Mouse (Mus musculus) small intestine, adult 2 months (tissue): ENCODE data around the gene Ric8a. TPM values are rescaled to one million over a fixed set of nuclear protein-coding genes. Genes with fewer than 3 reads are reported as not detected.
"Not testable (repeated sequence)": the region's sequence is repeated elsewhere in the genome, so short reads cannot be mapped to it uniquely, and the experiment has no call there.

Experiments
- H3K27ac ChIP-seq: fragments of 200-500 bp; 2 replicates; pipeline ENCODE4 v1.5.1; 2012; ENCODE audit warnings: low read depth, low read length, control low read depth, inconsistent platforms; ENCODE audit not compliant: insufficient read depth
- H3K27me3 ChIP-seq: fragments of 200-500 bp; 2 replicates; pipeline ENCODE4 v1.6.1; 2012; ENCODE audit warnings: mild to moderate bottlenecking, moderate library complexity, low read length, inconsistent platforms; ENCODE audit not compliant: control insufficient read depth, insufficient read depth
- H3K36me3 ChIP-seq: fragments of 200-500 bp; 2 replicates; pipeline ENCODE4 v1.6.1; 2012; ENCODE audit warnings: mild to moderate bottlenecking, low read length, control low read depth, inconsistent platforms; ENCODE audit not compliant: control insufficient read depth, insufficient read depth
- H3K4me1 ChIP-seq: fragments of 200-500 bp; 2 replicates; pipeline ENCODE4 v1.6.1; 2012; ENCODE audit warnings: low read length, inconsistent platforms, mixed read lengths; ENCODE audit not compliant: control insufficient read depth, insufficient read depth, insufficient read length
- H3K4me3 ChIP-seq: fragments of 200-500 bp; 2 replicates; pipeline ENCODE4 v1.5.1; 2012; ENCODE audit warnings: low read depth, mild to moderate bottlenecking, control low read depth, inconsistent platforms, low read length, moderate library complexity
- CTCF ChIP-seq: fragments of 200-500 bp; IDR thresholded peaks from 2 replicates; pipeline ENCODE4 v1.5.1; 2012; ENCODE audit warnings: low read depth, mild to moderate bottlenecking, control low read depth, inconsistent platforms, low read length, moderate library complexity, mixed read lengths; ENCODE audit not compliant: insufficient replicate concordance, insufficient read length; ENCODE audit errors: extremely low read depth
- POLR2A ChIP-seq: fragments of 200-500 bp; IDR thresholded peaks from 2 replicates; pipeline ENCODE4 v1.6.1; 2012; ENCODE audit warnings: low read depth, mild to moderate bottlenecking, control low read depth, inconsistent platforms, low read length, moderate library complexity
- WGBS: fragments of 180-500 bp; shearing (Covaris S2); methylation state at CpG from one replicate; pipeline ENCODE4 v1.1.7; 2018; 5-methylcytosine and 5-hydroxymethylcytosine counted together
- polyA plus RNA-seq: library from polyadenylated mRNA; depleted of rRNA; stranded (reverse); fragments of >200 nt; gene quantifications from 2 replicates; pipeline ENCODE4 v1.2.3, GENCODE M21; 2012

Gene Ric8a
- polyA plus RNA-seq, 1 experiment: 95.5 TPM

DNA sequence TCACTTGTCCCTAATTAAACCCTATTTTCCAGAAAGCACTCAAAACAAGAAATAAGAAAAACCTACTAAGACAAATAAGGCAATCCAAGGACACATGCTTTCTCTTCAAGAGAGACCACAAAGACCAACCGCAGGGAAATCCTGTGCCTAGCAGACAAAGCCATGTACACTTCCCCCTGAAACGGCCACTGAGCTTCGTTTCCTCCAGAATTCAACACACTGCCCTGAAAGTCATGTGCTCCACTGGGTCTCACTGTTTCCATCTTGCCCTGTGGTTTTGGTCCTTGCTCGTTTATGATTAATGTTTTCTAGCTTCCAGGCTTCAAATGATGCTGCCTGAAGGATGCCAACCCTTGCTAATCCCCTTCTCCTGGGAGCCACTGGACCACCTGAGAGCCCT is 17.5 kb downstream of the Ric8a start:
- WGBS: 79% methylated on average over 4 of the region's 4 CpGs
- TF ChIP-seq POLR2A (no peak), CTCF (no peak)
- no peak overlapping the region for H3K27ac ChIP-seq
- H3K36me3 ChIP-seq: peaks cover 30% of the 10 kb centered on the region
- H3K4me1 ChIP-seq: no peaks in the 10 kb centered on the region; the same call in 1 of the 2 replicates
- no peak overlapping the region for H3K4me3 ChIP-seq
- H3K27me3 ChIP-seq: no peaks in the 10 kb centered on the region

DNA sequence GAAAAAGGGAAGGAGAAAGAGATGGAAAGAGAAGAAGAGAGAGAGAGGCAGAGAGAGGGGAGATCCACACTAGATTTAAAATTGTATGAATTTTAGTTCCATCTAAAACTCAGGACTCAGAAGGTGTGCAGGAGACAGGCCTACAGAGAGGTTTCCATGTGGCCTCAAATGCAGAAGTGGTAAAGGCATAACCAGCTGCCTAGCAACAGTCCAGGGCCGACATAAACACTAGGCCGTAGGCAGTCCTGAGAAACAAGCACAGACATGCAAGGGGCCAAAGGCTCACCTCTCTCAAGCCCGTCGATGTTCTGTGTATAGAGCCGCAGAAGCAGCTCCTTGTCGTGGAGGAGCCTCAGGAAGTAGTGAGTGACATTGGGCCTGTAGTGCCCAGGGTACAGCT is 20.6 kb downstream of the Ric8a start:
- no peak for TF ChIP-seq CTCF
- H3K27ac ChIP-seq: no peak overlapping the region
- no peaks in the 10 kb centered on the region for H3K27me3 ChIP-seq
- H3K4me3 ChIP-seq: no peak overlapping the region
- WGBS: 83% methylated on average over 6 of the region's 6 CpGs
- peaks cover 20% of the 10 kb centered on the region for H3K36me3 ChIP-seq
- no peaks in the 10 kb centered on the region; the same call in 1 of the 2 replicates for H3K4me1 ChIP-seq

DNA sequence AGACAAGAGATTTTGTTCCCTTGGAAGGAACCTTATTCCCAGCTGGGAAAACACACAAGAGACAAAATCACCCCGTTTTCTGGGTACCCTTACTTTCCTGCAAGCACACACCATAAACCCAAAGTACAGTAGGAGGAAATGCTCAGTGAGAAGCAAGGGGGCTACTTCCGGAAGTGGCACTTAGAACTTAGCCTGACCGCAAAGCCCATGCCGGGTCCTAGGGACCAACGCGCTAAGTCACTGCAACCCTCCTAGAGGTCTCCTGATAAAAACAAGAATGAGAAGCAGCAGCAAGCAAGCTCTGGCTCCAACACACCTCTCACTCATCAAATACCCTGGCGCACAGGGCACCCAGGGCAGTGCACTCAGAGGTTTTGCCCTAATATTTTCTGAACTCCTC is 22.6 kb downstream of the Ric8a start:
- WGBS: 75% methylated on average over 7 of the region's 7 CpGs
- Histone ChIP-seq H3K4me3 (no peak overlapping the region), H3K27me3 (no peaks in the 10 kb centered on the region), H3K36me3 (peaks cover 17% of the 10 kb centered on the region), H3K27ac (no peak overlapping the region), H3K4me1 (peaks cover 2% of the 10 kb centered on the region; the same call in 1 of the 2 replicates)
- TF ChIP-seq CTCF (no peak), POLR2A (no peak)

DNA sequence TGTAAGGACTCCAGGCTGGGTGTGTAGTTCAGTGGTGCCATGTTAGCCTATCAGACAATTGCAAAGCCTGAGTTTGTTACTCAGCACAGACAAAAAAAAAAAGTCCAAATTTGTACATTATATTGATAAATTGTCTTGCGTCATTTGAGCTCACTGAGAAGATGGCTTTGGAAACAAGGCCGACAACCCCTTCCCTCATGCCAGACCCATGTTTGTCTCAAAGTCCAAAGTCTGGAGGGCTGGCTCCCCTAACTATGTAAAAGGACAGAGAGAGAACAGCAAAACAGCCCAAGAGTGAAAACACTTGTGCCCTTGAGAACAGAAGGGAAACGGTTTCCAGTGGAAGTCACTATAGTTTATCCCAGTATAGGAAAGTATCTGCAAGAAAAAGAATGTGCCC is 23.7 kb downstream of the Ric8a start:
- WGBS: 45% methylated on average over 3 of the region's 3 CpGs
- Histone ChIP-seq H3K4me3 (no peak overlapping the region), H3K27ac (no peak overlapping the region), H3K36me3 (peaks cover 15% of the 10 kb centered on the region), H3K4me1 (peaks cover 2% of the 10 kb centered on the region; the same call in 1 of the 2 replicates), H3K27me3 (no peaks in the 10 kb centered on the region)
- no peak for TF ChIP-seq POLR2A
- TF ChIP-seq CTCF: no peak

DNA sequence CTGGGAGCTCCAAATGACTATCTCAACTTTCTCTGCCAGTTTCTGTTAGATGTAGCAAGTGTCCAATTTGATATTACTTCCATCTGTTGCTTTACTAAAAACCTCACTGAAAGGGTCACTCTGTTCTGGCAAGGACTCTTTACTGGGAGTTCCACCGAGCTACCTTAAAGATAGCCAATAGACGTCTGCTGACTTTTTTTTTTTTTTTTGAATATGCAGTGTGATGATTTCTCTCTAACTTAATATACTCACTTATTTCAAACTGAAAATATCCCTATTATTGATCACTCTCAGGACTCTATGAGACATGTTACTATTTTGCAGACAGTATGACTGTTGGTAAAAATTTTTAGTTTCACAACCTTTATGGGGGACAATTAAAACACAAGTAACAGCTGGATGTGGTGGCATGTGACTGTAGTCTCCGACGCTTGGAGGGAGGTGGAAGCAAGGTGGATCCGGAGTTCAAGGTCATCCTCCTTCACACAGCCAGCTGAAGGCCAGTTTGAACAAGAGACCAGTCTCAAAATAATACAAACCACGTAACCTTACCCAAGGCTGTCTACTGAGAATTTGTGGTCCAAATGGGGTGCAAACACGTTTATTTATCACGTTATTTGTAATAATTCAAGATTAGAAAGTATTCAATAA is 24.2 kb downstream of the Ric8a start:
- no peaks in the 10 kb centered on the region for H3K27me3 ChIP-seq

DNA sequence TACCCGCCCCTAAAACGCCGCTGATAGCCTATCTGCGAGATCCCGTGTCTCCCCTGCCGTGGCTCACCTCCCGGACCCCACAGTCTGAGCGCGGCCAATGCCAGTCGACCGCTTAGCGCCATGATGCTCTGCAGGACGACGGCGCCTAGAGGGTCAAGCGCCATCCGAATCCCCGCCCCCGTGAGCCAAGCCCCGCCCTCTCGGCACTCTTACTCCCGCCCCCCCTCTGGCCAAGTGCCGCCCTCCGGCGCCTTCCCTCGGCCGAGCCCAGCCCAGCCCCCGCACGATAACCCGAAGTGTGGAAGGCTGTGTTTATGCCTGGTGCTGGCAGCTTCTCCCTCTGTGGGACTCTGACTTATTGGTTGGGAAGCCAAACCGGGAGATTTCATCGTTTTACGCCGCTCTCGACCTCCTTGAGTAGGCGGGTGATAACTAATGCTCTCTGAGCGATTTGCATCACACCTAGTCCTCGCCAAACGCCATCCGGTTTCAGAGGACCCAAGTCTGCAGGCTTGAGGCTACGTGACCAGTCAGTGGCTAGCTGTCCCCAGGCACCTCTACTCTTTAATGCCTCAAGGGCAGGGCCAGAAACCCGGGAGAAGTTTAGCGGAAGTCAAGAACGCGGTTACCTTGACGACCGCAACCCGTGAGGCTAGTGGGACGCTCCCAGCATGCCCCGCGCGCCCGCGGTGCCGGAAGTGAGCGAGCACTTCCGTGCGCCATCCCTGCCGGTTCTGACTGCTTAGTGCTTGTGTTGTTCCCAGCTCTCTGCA is 25.1 kb downstream of the Ric8a start, which contains the start of the genes Psmd13 and Sirt3:
TSS of gene Psmd13 (plus strand) at position 273 of the 773 bp plus-strand sequence.
TSS of gene Sirt3 (minus strand) at position 614 of the 773 bp plus-strand sequence.
- Histone ChIP-seq H3K36me3 (peaks cover 12% of the 10 kb centered on the region), H3K27ac (peak within 1 kb of the TSS; percentile 97), H3K27me3 (no peaks in the 10 kb centered on the region), H3K4me1 (peaks cover 2% of the 10 kb centered on the region; the same call in 1 of the 2 replicates), H3K4me3 (peak within 1 kb of the TSS; percentile 98)
- TF ChIP-seq CTCF (peak; percentile 19; the same call in 1 of the 2 replicates), POLR2A (peak; percentile 34; the same call in 1 of the 2 replicates)
- under 1% methylated on average over 59 of the region's 59 CpGs for WGBS

More for the DNA sequence above, 24.2 kb downstream of the Ric8a start:
- Histone ChIP-seq H3K27ac (0 out of 2 replicates have a peak overlapping the region, but pooled peaks have one; percentile 16), H3K36me3 (peaks cover 12% of the 10 kb centered on the region), H3K4me1 (peaks cover 2% of the 10 kb centered on the region; the same call in 1 of the 2 replicates), H3K4me3 (peak overlapping the region; percentile 98)
- 4% methylated on average over 8 of the region's 8 CpGs for WGBS
- TF ChIP-seq CTCF (no peak), POLR2A (no peak)

DNA sequence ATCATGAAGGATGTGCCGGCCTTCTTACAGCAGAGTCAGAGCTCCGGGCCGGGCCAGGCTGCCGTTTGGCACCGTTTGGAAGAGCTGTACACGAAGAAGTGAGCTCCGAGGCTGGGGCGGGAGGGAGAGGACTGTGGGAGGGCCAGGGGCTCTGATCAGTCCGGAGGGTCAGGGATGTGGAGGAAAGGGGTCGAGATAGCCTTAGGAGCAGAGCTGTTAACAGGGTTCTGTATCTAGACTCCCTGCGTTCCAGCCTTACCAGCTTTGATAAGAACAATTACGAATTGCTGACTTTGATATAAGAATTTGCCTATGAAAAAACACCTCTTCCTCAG is 25.7 kb downstream of the Ric8a start:
- Histone ChIP-seq H3K27ac (0 out of 2 replicates have a peak overlapping the region, but pooled peaks have one; percentile 4), H3K36me3 (peaks cover 16% of the 10 kb centered on the region), H3K4me3 (peak overlapping the region; percentile 98), H3K4me1 (peaks cover 2% of the 10 kb centered on the region; the same call in 1 of the 2 replicates), H3K27me3 (no peaks in the 10 kb centered on the region)
- WGBS: under 1% methylated on average over 12 of the region's 12 CpGs
- no peak for TF ChIP-seq CTCF
- no peak for TF ChIP-seq POLR2A

DNA sequence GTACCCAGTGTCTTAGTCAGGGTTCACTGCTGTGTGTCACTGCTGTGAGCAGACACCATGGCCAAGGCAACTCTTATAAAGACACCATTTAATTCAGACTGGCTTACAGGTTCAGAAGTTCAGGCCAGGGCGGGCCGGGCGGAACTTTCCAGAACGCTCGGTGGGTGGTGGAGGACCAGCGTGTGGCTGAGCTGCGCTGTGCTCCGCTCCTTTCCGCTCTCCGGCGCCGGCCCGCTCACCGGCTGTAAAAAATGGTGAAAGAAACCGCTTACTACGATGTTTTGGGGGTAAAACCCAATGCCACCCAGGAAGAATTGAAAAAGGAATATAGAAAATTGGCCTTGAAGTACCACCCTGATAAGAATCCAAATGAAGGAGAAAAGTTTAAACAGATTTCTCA is 33.9 kb downstream of the Ric8a start:
- WGBS: 95% methylated on average over 16 of the region's 16 CpGs
- peaks cover 64% of the 10 kb centered on the region for H3K36me3 ChIP-seq
- not testable (repeated sequence) for H3K27ac ChIP-seq, H3K4me1 ChIP-seq, H3K27me3 ChIP-seq, H3K4me3 ChIP-seq
